Mouse (Mus musculus) kidney, embryonic 16.5 days (tissue): ENCODE measurements at regions not wholly inside any gene's neighbourhood (a gene's known extent, or its start where the extent isn't known, plus 50 kb on each side); places are given as distances from the start of the nearest gene placed in this dataset.

Source experiments
- ATAC-seq: fragments of 200-750 bp; cut with Nextera tagmentation; 2 replicates; pipeline ENCODE4 v1.8.0; 2017; ENCODE audit warnings: moderate TSS enrichment; ENCODE audit not compliant: low FRiP score, low TSS enrichment
- H3K27ac ChIP-seq: fragments of 300-500 bp; sonication (generic); 2 replicates; pipeline ENCODE4 v1.5.1; 2014; ENCODE audit warnings: low read length
- H3K27me3 ChIP-seq: fragments of 300-500 bp; sonication (generic); 2 replicates; pipeline ENCODE4 v1.6.1; 2014; ENCODE audit warnings: low read length, control low read depth, mixed read lengths; ENCODE audit not compliant: insufficient read depth
- H3K36me3 ChIP-seq: fragments of 300-500 bp; sonication (generic); 2 replicates; pipeline ENCODE4 v1.6.1; 2014; ENCODE audit warnings: low read length, control low read depth, mixed read lengths; ENCODE audit not compliant: insufficient read depth
- H3K4me1 ChIP-seq: fragments of 300-500 bp; sonication (generic); 2 replicates; pipeline ENCODE4 v1.6.1; 2014; ENCODE audit warnings: low read length, control low read depth, mixed read lengths; ENCODE audit not compliant: insufficient read depth
- H3K4me2 ChIP-seq: fragments of 300-500 bp; sonication (generic); replicated peaks from 2 replicates; pipeline ENCODE4 v1.6.1; 2014; ENCODE audit warnings: low read depth, low read length
- H3K4me3 ChIP-seq: fragments of 300-500 bp; sonication (generic); 2 replicates; pipeline ENCODE4 v1.5.1; 2014; ENCODE audit warnings: mild to moderate bottlenecking, low read length
- H3K9ac ChIP-seq: fragments of 300-500 bp; sonication (generic); replicated peaks from 2 replicates; pipeline ENCODE4 v1.6.1; 2014; ENCODE audit warnings: low read length
- H3K9me3 ChIP-seq: fragments of 300-500 bp; sonication (generic); 2 replicates; pipeline ENCODE4 v1.6.1; 2016; ENCODE audit warnings: low read length, control low read depth
- WGBS: fragments of 180-500 bp; shearing (Covaris S2); extraction: QIAGEN DNeasy Blood & Tissue Kit; methylation state at CpG from one replicate; pipeline ENCODE4 v1.1.7; 2014; 5-methylcytosine and 5-hydroxymethylcytosine counted together

DNA sequence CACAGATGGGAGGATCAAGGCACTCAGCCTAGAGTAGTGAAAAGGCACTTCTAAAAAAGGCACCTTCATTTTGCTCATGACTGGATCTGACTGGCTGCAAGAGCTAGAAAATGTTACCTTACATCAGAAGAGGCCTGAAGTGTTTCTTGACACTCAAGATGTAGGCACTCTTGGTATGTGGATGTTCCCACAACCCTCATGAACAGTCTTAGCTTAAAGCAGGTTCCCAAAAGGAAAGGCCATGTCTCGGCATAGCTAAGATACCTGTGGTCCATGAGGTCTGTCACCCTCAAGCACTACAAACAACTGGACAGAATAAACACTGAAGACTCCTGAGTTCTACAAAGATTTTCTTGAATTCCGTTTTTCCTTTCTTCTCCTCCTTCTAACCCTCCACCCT lies 619.5 kb downstream of the Ipo11 start:
- Histone ChIP-seq H3K9me3 (no peaks in the 10 kb centered on the region), H3K27ac (no peak overlapping the region), H3K4me1 (no peaks in the 10 kb centered on the region), H3K27me3 (no peaks in the 10 kb centered on the region), H3K4me3 (no peak overlapping the region), H3K9ac (no peak overlapping the region), H3K36me3 (no peaks in the 10 kb centered on the region), H3K4me2 (no peak overlapping the region)
- WGBS = 75% methylated on average over 2 of the region's 2 CpGs
- no peak for ATAC-seq

DNA sequence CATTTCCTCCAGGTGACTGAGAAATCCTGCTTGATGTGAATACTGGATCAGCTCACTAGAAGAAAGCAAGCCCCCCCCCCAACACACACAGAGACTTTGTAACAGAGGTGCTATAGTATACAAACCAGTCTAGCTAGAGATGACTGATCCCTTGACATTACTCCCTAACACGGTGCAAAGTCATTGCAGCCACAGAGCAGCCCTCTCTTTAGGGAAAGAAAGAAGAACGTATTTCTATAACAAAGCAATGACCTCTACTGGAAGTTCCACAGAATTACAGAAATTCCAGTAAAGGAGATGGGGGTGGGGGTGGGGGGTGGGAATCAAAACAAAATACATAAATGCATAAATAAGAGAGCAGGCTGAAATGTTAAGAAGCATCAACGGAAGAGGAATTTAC lies 655.6 kb downstream of the Ipo11 start:
- no peaks in the 10 kb centered on the region for H3K36me3 ChIP-seq
- H3K4me1 ChIP-seq = no peaks in the 10 kb centered on the region
- no peaks in the 10 kb centered on the region for H3K9me3 ChIP-seq
- no peak overlapping the region for H3K4me2 ChIP-seq
- H3K9ac ChIP-seq = no peak overlapping the region
- H3K27me3 ChIP-seq = no peaks in the 10 kb centered on the region
- H3K27ac ChIP-seq = no peak overlapping the region
- H3K4me3 ChIP-seq = no peak overlapping the region
- 41% methylated on average over 3 of the region's 3 CpGs for WGBS
- ATAC-seq = 0 out of 2 replicates have a peak, but pooled peaks have one; percentile 49

DNA sequence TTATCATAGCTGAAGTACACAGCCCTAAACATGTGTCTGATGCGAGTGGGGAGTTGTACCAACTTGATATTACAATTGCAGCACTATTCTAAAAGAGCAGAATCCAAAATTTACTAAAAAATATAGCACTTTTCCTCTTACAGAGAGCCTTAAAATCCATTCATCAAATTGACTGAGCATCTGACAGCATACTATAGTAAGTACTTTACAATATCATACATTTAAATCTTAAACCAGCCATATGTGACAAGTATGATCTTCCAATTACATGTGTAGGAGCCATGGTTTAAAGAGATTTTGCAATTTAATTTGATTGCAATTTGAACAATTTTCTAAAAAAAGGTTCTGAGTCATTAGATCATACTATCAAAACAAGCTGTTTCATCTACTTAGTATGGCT lies 676.9 kb downstream of the Ipo11 start:
- 71% methylated on average over 1 of the region's 1 CpGs for whole genome bisulfite sequencing
- H3K36me3 ChIP-seq = no peaks in the 10 kb centered on the region
- no peaks in the 10 kb centered on the region for H3K27me3 ChIP-seq
- H3K4me2 ChIP-seq = no peak overlapping the region
- no peak overlapping the region for H3K9ac ChIP-seq
- no peak overlapping the region for H3K27ac ChIP-seq
- no peaks in the 10 kb centered on the region for H3K4me1 ChIP-seq
- H3K4me3 ChIP-seq = no peak overlapping the region
- H3K9me3 ChIP-seq = no peaks in the 10 kb centered on the region
- ATAC-seq = no peak
